Mouse (Mus musculus) CH12.LX (cell line): ENCODE measurements around the gene Mcrip1. TPM values are rescaled to one million over a fixed set of nuclear protein-coding genes. Genes with fewer than 3 reads are reported as not detected.

Experiments
- DNase-seq: peaks from one replicate; pipeline ENCODE4 v3.0.0-alpha.2; 2013; ENCODE audit errors: extremely low read depth
- H3K27ac ChIP-seq: 2 replicates; pipeline ENCODE4 v1.5.1; 2012; ENCODE audit warnings: low read depth, mild to moderate bottlenecking, control low read depth, moderate library complexity; ENCODE audit not compliant: insufficient read depth
- H3K27me3 ChIP-seq: replicated peaks from 2 replicates; pipeline ENCODE3; 2012; ENCODE audit warnings: inconsistent platforms
- H3K36me3 ChIP-seq, 2 experiments: replicated peaks in 1 of 2; 2 replicates each; pipeline versions ENCODE3 to v1.6.1; 2012; ENCODE audit warnings: inconsistent platforms in 1 of 2, low read length in 1 of 2, mild to moderate bottlenecking in 1 of 2, mixed read lengths in 1 of 2, moderate library complexity in 1 of 2; ENCODE audit not compliant: control insufficient read depth in 1 of 2, insufficient read depth in 1 of 2
- H3K4me1 ChIP-seq, 2 experiments: 2 replicates each; pipeline ENCODE4 v1.6.1; 2012; ENCODE audit warnings: inconsistent platforms in 1 of 2, moderate library complexity in 1 of 2; ENCODE audit not compliant: insufficient read depth in 2 of 2, control insufficient read depth in 1 of 2
- H3K4me2 ChIP-seq: 2 replicates; pipeline ENCODE4 v1.6.1; 2012; ENCODE audit warnings: low read depth, mild to moderate bottlenecking, control low read depth; ENCODE audit not compliant: poor library complexity, insufficient read depth, severe bottlenecking
- H3K4me3 ChIP-seq, 3 experiments: fragments of 150-350 bp in 1 of 3; sonication (generic) in 1 of 3; replicated peaks in 1 of 3; 2 replicates each; pipeline versions ENCODE3 to v1.5.1; 2011 to 2012; ENCODE audit warnings: low read depth in 2 of 3, low read length in 2 of 3, mild to moderate bottlenecking in 2 of 3, moderate library complexity in 2 of 3, control low read depth in 1 of 3, improper control_type of control experiment in 1 of 3, inconsistent platforms in 1 of 3, mixed read lengths in 1 of 3; ENCODE audit not compliant: poor library complexity in 1 of 3
- H3K79me2 ChIP-seq: replicated peaks from 2 replicates; pipeline ENCODE4 v1.6.1; 2012; ENCODE audit warnings: mild to moderate bottlenecking, moderate library complexity; ENCODE audit not compliant: control insufficient read depth, poor library complexity, insufficient read depth, severe bottlenecking; ENCODE audit errors: extremely low read depth
- H3K9ac ChIP-seq: 2 replicates; pipeline ENCODE4 v1.6.1; 2012; ENCODE audit warnings: low read depth, mild to moderate bottlenecking, control low read depth, moderate library complexity; ENCODE audit not compliant: insufficient read depth
- H3K9me3 ChIP-seq: replicated peaks from 2 replicates; pipeline ENCODE3; 2012; ENCODE audit warnings: low read length, inconsistent platforms, mixed read lengths
- CTCF ChIP-seq, 2 experiments: IDR thresholded peaks in 1 of 2; conservative IDR thresholded peaks in 1 of 2; 2 replicates each; pipeline ENCODE4 v1.5.1; 2011 to 2012; ENCODE audit warnings: low read depth in 2 of 2, low read length in 2 of 2, improper control_type of control experiment in 1 of 2, inconsistent platforms in 1 of 2, mild to moderate bottlenecking in 1 of 2, moderate library complexity in 1 of 2
- HCFC1 ChIP-seq: IDR thresholded peaks from 2 replicates; pipeline ENCODE4 v1.6.1; 2012; ENCODE audit warnings: low read depth, mild to moderate bottlenecking, inconsistent platforms, low read length, improper control_type of control experiment
- IRF4 ChIP-seq: IDR thresholded peaks from 2 replicates; pipeline ENCODE4 v1.6.1; 2014; ENCODE audit warnings: low read depth, mild to moderate bottlenecking, inconsistent platforms, low read length, improper control_type of control experiment
- KAT2A ChIP-seq: IDR thresholded peaks from 2 replicates; pipeline ENCODE4 v1.6.1; 2012; ENCODE audit warnings: low read length, improper control_type of control experiment, inconsistent platforms; ENCODE audit not compliant: insufficient replicate concordance
- MAZ ChIP-seq: IDR thresholded peaks from 2 replicates; pipeline ENCODE4 v1.6.1; 2012; ENCODE audit warnings: low read depth, mild to moderate bottlenecking, inconsistent platforms, low read length, improper control_type of control experiment, moderate library complexity
- NELFE ChIP-seq: IDR thresholded peaks from 2 replicates; pipeline ENCODE4 v1.6.1; 2011; ENCODE audit warnings: low read depth, low read length, improper control_type of control experiment
- PAX5 ChIP-seq: IDR thresholded peaks from 2 replicates; pipeline ENCODE4 v1.6.1; 2012; ENCODE audit warnings: low read length, inconsistent platforms, mixed read lengths
- RAD21 ChIP-seq: IDR thresholded peaks from 2 replicates; pipeline ENCODE4 v1.6.1; 2011; ENCODE audit warnings: low read depth, mild to moderate bottlenecking, low read length, improper control_type of control experiment, moderate library complexity
- SIN3A ChIP-seq: IDR thresholded peaks from 2 replicates; pipeline ENCODE4 v1.6.1; 2012; ENCODE audit warnings: low read length, improper control_type of control experiment, inconsistent platforms
- SMC3 ChIP-seq: IDR thresholded peaks from 2 replicates; pipeline ENCODE4 v1.6.1; 2011; ENCODE audit warnings: low read depth, low read length, improper control_type of control experiment
- USF2 ChIP-seq: conservative IDR thresholded peaks from 2 replicates; pipeline ENCODE4 v1.6.1; 2011; ENCODE audit warnings: low read depth, low read length, improper control_type of control experiment
- ZC3H11A ChIP-seq: IDR thresholded peaks from 2 replicates; pipeline ENCODE4 v1.6.1; 2012; ENCODE audit warnings: low read depth, mild to moderate bottlenecking, inconsistent platforms, low read length, improper control_type of control experiment
- ZKSCAN1 ChIP-seq: IDR thresholded peaks from 2 replicates; pipeline ENCODE4 v1.6.1; 2012; ENCODE audit warnings: low read depth, inconsistent platforms, low read length, improper control_type of control experiment, borderline replicate concordance
- dilution Hi-C: fragments of 300-500 bp; cut with MboI; formaldehyde crosslinking; loops from 2 replicates; pipeline ENCODE4 v1.14.3; 2020; ENCODE audit warnings: low sequenced_read_pairs; ENCODE audit not compliant: extremely low pct_unique_long_range_greater_than_20kb, extremely low pct_ligation_motif_present
- in situ Hi-C: fragments of 300-500 bp; cut with MboI; formaldehyde crosslinking; loops from 3 replicates; pipeline ENCODE4 v1.14.3; 2019; ENCODE audit warnings: low sequenced_read_pairs, low pct_ligation_motif_present, low pct_unique_long_range_greater_than_20kb, mixed read lengths
- polyA plus RNA-seq: library from polyadenylated mRNA; unstranded; fragments of >175 nt; gene quantifications from 2 replicates; pipeline ENCODE4 v1.2.1, GENCODE M21; 2012; ENCODE audit warnings: low read depth; ENCODE audit not compliant: insufficient read length
- total RNA-seq, 2 experiments: library from RNA; depleted of rRNA; stranded (reverse); fragments of 300-350 nt in 1 of 2; fragments of >200 nt in 1 of 2; gene quantifications; 2 replicates each; pipeline ENCODE4 v1.2.3; 2012 to 2014

Mcrip1 gene
- total and polyA plus RNA-seq, 3 experiments: 39.6 to 66.5 (median 46.2) TPM

- no peak overlapping the region for H3K4me2 ChIP-seq
- H3K27ac ChIP-seq: no peak overlapping the region
- H3K79me2 ChIP-seq: no peaks in the 10 kb centered on the region
- peaks cover 29 to 59% of the 10 kb centered on the region in 2 experiments for H3K36me3 ChIP-seq
- dilution Hi-C loops (no loop called here), in situ Hi-C loops (no loop called here)
- no peaks in the 10 kb centered on the region for H3K9me3 ChIP-seq
- no peak overlapping the region for H3K9ac ChIP-seq
- no peaks in the 10 kb centered on the region for H3K27me3 ChIP-seq
- peaks cover 16 to 26% of the 10 kb centered on the region in 2 experiments for H3K4me1 ChIP-seq
- DNase-seq: no peak
- no peak for TF ChIP-seq KAT2A
- no peak for TF ChIP-seq SIN3A
- TF ChIP-seq NELFE: no peak
- no peak for TF ChIP-seq ZKSCAN1
- no peak for TF ChIP-seq USF2
- TF ChIP-seq HCFC1: no peak
- TF ChIP-seq CTCF (conservative IDR thresholded peaks at IDR 0.05 in 1 of 2, IDR thresholded peaks at IDR 0.05 in 1 of 2; ENCODE audit: low read depth in 2 of 2, low read length in 2 of 2): no peak
- H3K4me3 ChIP-seq: no peak overlapping the region
Observed at GRCm38 (mm10) chr11:120542376-120542775, 7.2 kb downstream of the Mcrip1 start.

DNA sequence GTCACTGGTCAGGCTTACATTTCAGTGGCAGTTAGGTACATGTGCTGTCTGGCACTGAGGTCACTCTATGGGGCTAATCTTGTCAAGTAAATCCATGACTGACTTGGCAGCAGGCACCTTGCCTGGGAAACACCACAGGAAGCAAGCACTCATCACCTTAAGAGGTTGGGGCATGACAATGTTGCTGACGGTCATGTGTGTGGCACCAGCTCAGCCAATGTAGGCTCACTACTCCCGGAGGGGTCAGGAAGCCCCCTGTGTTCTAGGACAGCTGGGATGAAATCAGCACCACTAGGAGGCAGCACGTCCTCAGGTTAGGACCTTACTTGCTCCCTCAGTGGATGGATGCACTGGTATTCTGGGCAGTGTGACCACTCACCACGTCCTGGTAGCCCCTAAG lies 7.6 kb downstream of the Mcrip1 start:
- H3K4me3 ChIP-seq: no peak overlapping the region
- no peak overlapping the region for H3K4me2 ChIP-seq
- no peaks in the 10 kb centered on the region for H3K79me2 ChIP-seq
- H3K27me3 ChIP-seq: no peaks in the 10 kb centered on the region
- peaks cover 16 to 24% of the 10 kb centered on the region in 2 experiments for H3K4me1 ChIP-seq
- in situ Hi-C loops: no loop called here
- peaks cover 29 to 57% of the 10 kb centered on the region in 2 experiments for H3K36me3 ChIP-seq
- H3K9me3 ChIP-seq: no peaks in the 10 kb centered on the region
- H3K27ac ChIP-seq: no peak overlapping the region
- TF ChIP-seq PAX5: no peak
- no peak for TF ChIP-seq USF2
- TF ChIP-seq ZC3H11A: no peak
- peak; percentile 16; the same call in 1 of the 2 replicates for TF ChIP-seq IRF4
- no peak for TF ChIP-seq HCFC1
- TF ChIP-seq CTCF (conservative IDR thresholded peaks at IDR 0.05 in 1 of 2, IDR thresholded peaks at IDR 0.05 in 1 of 2; ENCODE audit: low read depth in 2 of 2, low read length in 2 of 2): peak in 1 of 2 experiments; percentile 68; a peak in 2 of 4 replicates
- peak; percentile 67 for TF ChIP-seq RAD21
- TF ChIP-seq SMC3: peak; percentile 45
- no peak for TF ChIP-seq MAZ
- TF ChIP-seq, all 38 proteins: peak for 4
- H3K9ac ChIP-seq: no peak overlapping the region
- dilution Hi-C loops: no loop called here
- DNase-seq: no peak
